Mouse (Mus musculus) testis, postnatal 10 days (tissue): Measurements from ENCODE around the gene Trim30d.
A peak's percentile ranks its signal among the peaks of the same experiment; 100 is the strongest.
"Not testable (repeated sequence)": the region's sequence is repeated elsewhere in the genome, so short reads cannot be mapped to it uniquely, and the experiment has no call there.

Source experiments
- DNase-seq: peaks from one replicate; pipeline ENCODE4 v3.0.0; 2021; ENCODE audit warnings: low spot score

Trim30d gene

GRCm38 (mm10) chr7:104507421-104508065 is at the start of gene Trim30d:
TSS of gene Trim30d (minus strand) at chr7:104507849.
- not testable (repeated sequence) for DNase-seq

- DNase-seq = no peak
Observed at GRCm38 (mm10) chr7:104552700-104553099, 45.1 kb upstream of the Trim30d start.

GRCm38 (mm10) chr7:104549833-104550232 is 42.2 kb upstream of the Trim30d start, which contains the start of gene Olfr651:
TSS of gene Olfr651 (plus strand) at chr7:104550133.
- DNase-seq = no peak

GRCm38 (mm10) chr7:104501589-104502371 is 5.9 kb downstream of the Trim30d start:
- DNase-seq = peak; percentile 44

- not testable (repeated sequence) for DNase-seq
Observed at GRCm38 (mm10) chr7:104501186-104501585, 6.5 kb downstream of the Trim30d start.

- not testable (repeated sequence) for DNase-seq
Observed at GRCm38 (mm10) chr7:104499464-104499863, 8.2 kb downstream of the Trim30d start.

GRCm38 (mm10) chr7:104465065-104465744 is 42.4 kb downstream of the Trim30d start, which contains the start of gene Trim30a:
TSS of gene Trim30a (minus strand) at chr7:104465193.
- DNase-seq = no peak

- DNase-seq = no peak
Observed at GRCm38 (mm10) chr7:104445961-104446645, 61.5 kb downstream of the Trim30d start.
